Mouse (Mus musculus): ENCODE data around the gene Lrcol1. TPM values are rescaled to one million over a fixed set of nuclear protein-coding genes. Genes with fewer than 3 reads are reported as not detected.

The Lrcol1 gene
- polyA plus RNA-seq, 1 experiment from 2014 or later = not detected

DNA sequence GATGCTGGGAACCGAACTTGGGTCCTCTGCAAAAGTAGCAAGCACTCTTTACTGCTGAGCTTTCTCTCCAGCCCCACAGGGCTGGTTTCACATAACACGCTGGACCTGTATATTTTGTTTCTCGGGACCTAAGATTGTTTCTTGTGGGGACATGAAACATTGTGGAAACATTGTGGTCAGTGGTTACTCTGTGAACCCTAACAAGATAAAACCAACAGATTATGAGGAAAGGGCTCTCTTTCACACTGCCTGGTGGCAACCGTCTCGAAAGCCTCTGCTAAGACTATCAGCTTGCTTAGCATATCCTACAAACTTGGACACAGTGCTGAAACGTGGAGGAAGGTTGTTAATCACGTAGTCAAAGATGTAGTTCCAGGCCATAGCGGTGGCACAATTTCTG, 2.5 kb downstream of the Lrcol1 start:
- 92% methylated on average over 8 of the region's 8 CpGs for WGBS
- Histone ChIP-seq H3K9me3 (ENCODE audit: control insufficient read depth, low read length) (no peaks in the 10 kb centered on the region), H3K4me2 (ENCODE audit: low read length) (no peak overlapping the region), H3K4me3 (replicated peaks; ENCODE audit: low read length) (no peak overlapping the region), H3K9ac (replicated peaks; ENCODE audit: low read depth, low read length) (no peak overlapping the region), H3K4me1 (replicated peaks; ENCODE audit: control insufficient read depth, insufficient read depth, low read length) (peaks cover 5% of the 10 kb centered on the region; the same call in 1 of the 2 replicates), H3K27me3 (replicated peaks; ENCODE audit: control insufficient read depth, insufficient read depth, low read length) (0 out of 2 replicates have a peak, but pooled peaks cover 3% of the 10 kb centered on the region), H3K27ac (ENCODE audit: low read length) (no peak overlapping the region), H3K36me3 (ENCODE audit: control insufficient read depth, insufficient read depth) (no peaks in the 10 kb centered on the region)
- ATAC-seq = no peak

DNA sequence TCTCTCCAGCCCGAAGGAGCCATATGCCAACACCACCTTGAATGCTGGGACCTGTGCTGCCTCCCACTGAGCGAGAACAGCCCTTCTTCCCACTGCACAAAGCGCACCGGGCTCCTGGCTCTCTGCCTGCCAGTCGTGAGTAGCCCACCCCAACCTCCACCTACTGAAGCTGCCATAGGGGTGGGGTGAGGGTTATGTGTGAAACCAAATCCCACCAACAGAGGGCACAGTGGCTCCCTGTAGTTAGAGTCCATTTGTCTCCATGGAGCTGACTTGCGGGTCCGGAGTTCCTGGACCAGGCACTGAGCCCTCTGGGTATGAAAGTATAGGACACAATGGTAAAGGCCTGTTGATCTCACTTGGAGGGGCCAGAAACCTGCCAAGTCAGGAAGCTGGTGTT, 10.2 kb downstream of the Lrcol1 start:
- no peak overlapping the region for H3K4me3 ChIP-seq (replicated peaks; ENCODE audit: low read length)
- H3K27ac ChIP-seq (ENCODE audit: low read length) = no peak overlapping the region
- ATAC-seq = no peak
- 13% methylated on average over 7 of the region's 7 CpGs for WGBS
- H3K36me3 ChIP-seq (ENCODE audit: control insufficient read depth, insufficient read depth) = no peaks in the 10 kb centered on the region
- no peaks in the 10 kb centered on the region for H3K27me3 ChIP-seq (replicated peaks; ENCODE audit: control insufficient read depth, insufficient read depth, low read length)
- peaks cover 4% of the 10 kb centered on the region; the same call in 1 of the 2 replicates for H3K4me1 ChIP-seq (replicated peaks; ENCODE audit: control insufficient read depth, insufficient read depth, low read length)
- H3K4me2 ChIP-seq (ENCODE audit: low read length) = no peak overlapping the region
- H3K9me3 ChIP-seq (ENCODE audit: control insufficient read depth, low read length) = no peaks in the 10 kb centered on the region
- no peak overlapping the region for H3K9ac ChIP-seq (replicated peaks; ENCODE audit: low read depth, low read length)

DNA sequence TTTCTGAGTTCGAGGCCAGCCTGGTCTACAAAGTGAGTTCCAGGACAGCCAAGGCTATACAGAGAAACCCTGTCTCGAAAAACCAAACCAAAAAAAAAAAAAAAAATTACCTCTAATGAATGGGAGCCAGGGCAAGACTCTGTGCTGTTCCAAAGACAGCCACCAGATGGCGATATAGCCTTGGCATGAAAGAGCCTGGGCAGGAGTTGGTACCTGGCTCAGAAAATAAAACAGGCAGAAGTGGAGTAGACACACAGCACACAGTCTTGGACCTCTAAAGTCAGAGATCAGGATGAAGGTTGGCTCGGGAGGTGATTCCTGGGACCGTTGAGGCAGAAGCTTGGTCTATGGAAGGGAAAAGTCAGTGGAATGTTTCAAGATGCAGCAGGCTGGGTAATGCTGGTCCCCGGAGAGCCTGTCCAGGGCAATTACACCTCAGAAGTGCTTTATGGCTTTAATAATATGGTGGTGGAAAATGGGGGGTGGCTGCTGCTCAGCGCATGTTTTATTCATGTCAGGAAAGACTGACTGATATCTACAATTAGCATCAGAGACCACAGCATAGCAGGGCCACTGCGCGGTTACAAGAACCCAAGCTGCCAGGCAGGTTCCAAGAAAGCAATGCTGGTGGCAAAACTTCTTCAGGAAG, 13.1 kb downstream of the Lrcol1 start:
- no peak overlapping the region for H3K9ac ChIP-seq (replicated peaks; ENCODE audit: low read depth, low read length)
- no peak overlapping the region for H3K4me2 ChIP-seq (ENCODE audit: low read length)
- 0 out of 2 replicates have a peak, but pooled peaks cover 2% of the 10 kb centered on the region for H3K36me3 ChIP-seq (ENCODE audit: control insufficient read depth, insufficient read depth)
- no peak overlapping the region for H3K4me3 ChIP-seq (replicated peaks; ENCODE audit: low read length)
- peak; percentile 66 for ATAC-seq
- H3K27me3 ChIP-seq (replicated peaks; ENCODE audit: control insufficient read depth, insufficient read depth, low read length) = no peaks in the 10 kb centered on the region
- no peak overlapping the region for H3K27ac ChIP-seq (ENCODE audit: low read length)
- H3K9me3 ChIP-seq (ENCODE audit: control insufficient read depth, low read length) = no peaks in the 10 kb centered on the region
- 35% methylated on average over 8 of the region's 9 CpGs for WGBS
- H3K4me1 ChIP-seq (replicated peaks; ENCODE audit: control insufficient read depth, insufficient read depth, low read length) = peaks cover 4% of the 10 kb centered on the region; the same call in 1 of the 2 replicates

DNA sequence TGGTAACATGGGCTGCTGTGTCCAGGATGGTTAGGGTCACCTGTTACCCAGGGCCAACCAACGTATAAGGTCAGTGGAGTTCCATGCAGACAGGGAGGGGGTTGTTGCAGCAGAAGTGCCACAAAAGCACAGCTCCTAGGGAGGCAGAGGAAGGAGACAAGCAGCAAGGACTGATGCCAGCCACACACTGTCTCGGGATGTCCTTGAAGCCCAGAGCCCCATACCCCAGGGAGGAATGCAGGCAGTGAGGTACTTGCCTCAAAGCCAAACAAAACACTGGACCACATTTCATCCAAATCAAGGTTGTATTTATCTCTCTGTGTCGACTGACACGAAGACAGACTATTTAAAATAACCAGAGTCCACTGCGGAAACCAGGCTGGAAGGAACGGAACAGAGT, 16.9 kb downstream of the Lrcol1 start:
- Histone ChIP-seq H3K27ac (ENCODE audit: low read length) (no peak overlapping the region), H3K4me1 (replicated peaks; ENCODE audit: control insufficient read depth, insufficient read depth, low read length) (peaks cover 16% of the 10 kb centered on the region), H3K36me3 (ENCODE audit: control insufficient read depth, insufficient read depth) (peaks cover 2% of the 10 kb centered on the region; the same call in 1 of the 2 replicates), H3K9me3 (ENCODE audit: control insufficient read depth, low read length) (no peaks in the 10 kb centered on the region), H3K4me3 (replicated peaks; ENCODE audit: low read length) (no peak overlapping the region), H3K27me3 (replicated peaks; ENCODE audit: control insufficient read depth, insufficient read depth, low read length) (no peaks in the 10 kb centered on the region), H3K9ac (replicated peaks; ENCODE audit: low read depth, low read length) (no peak overlapping the region), H3K4me2 (ENCODE audit: low read length) (no peak overlapping the region)
- ATAC-seq = no peak
- WGBS = 88% methylated on average over 6 of the region's 6 CpGs

DNA sequence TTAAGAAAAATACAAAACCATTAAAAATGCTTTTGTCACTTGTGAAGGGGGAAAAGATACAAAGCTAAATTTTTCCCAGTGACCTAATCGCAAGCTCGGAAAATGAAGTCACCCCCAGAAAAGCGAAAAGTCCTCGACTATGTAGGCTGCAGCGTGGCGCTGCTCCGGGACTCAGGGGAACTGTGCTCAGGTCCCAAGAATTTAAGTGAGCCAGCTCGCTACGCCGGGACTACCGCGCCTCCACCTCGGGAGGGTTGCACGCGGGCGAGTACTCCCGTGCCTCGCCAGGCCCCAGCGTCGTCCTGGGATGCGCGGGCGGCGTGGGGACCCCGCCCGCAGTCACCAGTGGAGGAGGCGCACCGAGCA, 18.3 kb downstream of the Lrcol1 start:
- H3K9ac ChIP-seq (replicated peaks; ENCODE audit: low read depth, low read length) = peak overlapping the region; percentile 44
- no peak overlapping the region for H3K27ac ChIP-seq (ENCODE audit: low read length)
- H3K4me1 ChIP-seq (replicated peaks; ENCODE audit: control insufficient read depth, insufficient read depth, low read length) = peaks cover 13% of the 10 kb centered on the region
- H3K36me3 ChIP-seq (ENCODE audit: control insufficient read depth, insufficient read depth) = peaks cover 5% of the 10 kb centered on the region; the same call in 1 of the 2 replicates
- H3K27me3 ChIP-seq (replicated peaks; ENCODE audit: control insufficient read depth, insufficient read depth, low read length) = no peaks in the 10 kb centered on the region
- ATAC-seq = peak; percentile 59; the same call in 1 of the 2 replicates
- no peaks in the 10 kb centered on the region for H3K9me3 ChIP-seq (ENCODE audit: control insufficient read depth, low read length)
- H3K4me3 ChIP-seq (replicated peaks; ENCODE audit: low read length) = peak overlapping the region; percentile 40
- 3% methylated on average over 25 of the region's 28 CpGs for WGBS
- peak overlapping the region; percentile 62 for H3K4me2 ChIP-seq (ENCODE audit: low read length)

DNA sequence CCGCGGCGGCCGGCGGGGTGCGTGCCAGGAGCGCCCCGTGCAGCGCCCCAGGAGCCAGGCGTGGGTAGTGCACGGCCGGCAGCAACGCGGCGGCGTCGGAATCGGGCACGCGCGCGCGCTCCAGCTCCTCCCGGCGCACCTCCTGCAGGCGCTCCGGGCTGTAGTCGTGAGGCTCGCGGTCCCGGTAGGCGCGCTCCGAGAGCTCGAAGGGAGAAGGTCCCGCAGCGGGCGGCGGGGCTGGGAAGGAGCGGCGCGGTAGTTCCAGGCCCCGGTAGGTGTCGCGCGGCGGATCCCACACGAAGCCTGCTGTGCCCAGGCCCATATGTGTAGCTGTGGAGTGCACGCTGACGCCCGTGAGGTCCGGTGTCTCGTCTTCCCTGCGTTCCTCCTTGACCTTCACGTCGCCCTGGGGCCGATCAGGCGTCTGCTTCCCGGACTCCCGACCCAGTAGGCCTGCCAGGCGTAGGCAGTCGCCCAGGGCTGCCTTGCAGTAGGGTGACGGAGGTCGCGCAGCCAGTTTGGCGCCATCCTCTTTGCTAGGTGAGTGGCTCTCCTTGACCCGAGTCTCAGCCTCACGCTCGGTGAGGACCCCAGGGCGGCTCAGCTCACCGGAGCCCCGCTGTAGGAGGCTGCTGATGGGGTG, 18.8 kb downstream of the Lrcol1 start:
- 5% methylated on average over 71 of the region's 72 CpGs for WGBS
- Histone ChIP-seq H3K4me1 (replicated peaks; ENCODE audit: control insufficient read depth, insufficient read depth, low read length) (peaks cover 12% of the 10 kb centered on the region), H3K27me3 (replicated peaks; ENCODE audit: control insufficient read depth, insufficient read depth, low read length) (no peaks in the 10 kb centered on the region), H3K27ac (ENCODE audit: low read length) (no peak overlapping the region), H3K36me3 (ENCODE audit: control insufficient read depth, insufficient read depth) (peaks cover 8% of the 10 kb centered on the region; the same call in 1 of the 2 replicates), H3K4me3 (replicated peaks; ENCODE audit: low read length) (peak overlapping the region; percentile 40), H3K9ac (replicated peaks; ENCODE audit: low read depth, low read length) (peak overlapping the region; percentile 44), H3K4me2 (ENCODE audit: low read length) (peak overlapping the region; percentile 62), H3K9me3 (ENCODE audit: control insufficient read depth, low read length) (no peaks in the 10 kb centered on the region)
- peak; percentile 89 for ATAC-seq

DNA sequence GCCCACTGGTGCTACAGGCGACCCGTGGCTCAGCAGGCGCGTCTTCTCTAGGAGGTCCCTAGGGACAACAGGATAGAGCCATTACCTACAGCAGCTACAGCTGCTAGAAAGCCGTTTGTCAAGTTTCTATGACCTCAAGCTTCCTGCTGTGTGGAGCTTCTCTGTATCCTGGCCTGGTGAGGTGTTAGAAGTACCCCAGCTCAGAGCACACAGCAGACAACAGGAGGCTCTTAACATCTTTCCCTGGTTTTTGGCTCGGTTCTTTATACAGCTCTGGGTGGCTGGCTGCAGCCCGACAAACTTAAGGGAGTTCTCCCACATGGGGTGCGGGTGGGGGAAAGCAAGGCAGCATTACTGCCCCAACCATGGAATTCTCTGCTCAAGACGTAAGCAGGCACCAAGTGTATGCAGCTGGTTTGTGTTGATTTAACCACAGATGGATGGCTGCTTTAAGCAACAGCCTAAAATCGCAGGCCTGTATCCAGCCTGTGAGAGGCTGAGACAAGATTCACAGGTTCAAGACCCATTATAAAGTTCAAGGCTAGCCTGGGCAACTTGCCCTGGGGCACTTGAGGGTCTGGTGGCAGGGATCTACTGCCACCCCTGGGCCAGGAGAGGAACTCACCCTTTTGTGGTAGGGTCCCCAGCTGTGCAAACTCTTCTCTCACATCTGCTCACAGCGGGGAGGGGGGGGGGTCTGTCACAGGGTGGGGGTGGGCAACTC, 19.5 kb downstream of the Lrcol1 start:
- Histone ChIP-seq H3K36me3 (ENCODE audit: control insufficient read depth, insufficient read depth) (peaks cover 8% of the 10 kb centered on the region; the same call in 1 of the 2 replicates), H3K4me2 (ENCODE audit: low read length) (peak overlapping the region; percentile 62), H3K4me1 (replicated peaks; ENCODE audit: control insufficient read depth, insufficient read depth, low read length) (peaks cover 12% of the 10 kb centered on the region), H3K4me3 (replicated peaks; ENCODE audit: low read length) (peak overlapping the region; percentile 40; the same call in 1 of the 2 replicates), H3K27ac (ENCODE audit: low read length) (no peak overlapping the region), H3K9ac (replicated peaks; ENCODE audit: low read depth, low read length) (no peak overlapping the region; the same call in 1 of the 2 replicates), H3K9me3 (ENCODE audit: control insufficient read depth, low read length) (no peaks in the 10 kb centered on the region), H3K27me3 (replicated peaks; ENCODE audit: control insufficient read depth, insufficient read depth, low read length) (no peaks in the 10 kb centered on the region)
- 46% methylated on average over 11 of the region's 11 CpGs for WGBS
- ATAC-seq = 0 out of 2 replicates have a peak, but pooled peaks have one; percentile 19

DNA sequence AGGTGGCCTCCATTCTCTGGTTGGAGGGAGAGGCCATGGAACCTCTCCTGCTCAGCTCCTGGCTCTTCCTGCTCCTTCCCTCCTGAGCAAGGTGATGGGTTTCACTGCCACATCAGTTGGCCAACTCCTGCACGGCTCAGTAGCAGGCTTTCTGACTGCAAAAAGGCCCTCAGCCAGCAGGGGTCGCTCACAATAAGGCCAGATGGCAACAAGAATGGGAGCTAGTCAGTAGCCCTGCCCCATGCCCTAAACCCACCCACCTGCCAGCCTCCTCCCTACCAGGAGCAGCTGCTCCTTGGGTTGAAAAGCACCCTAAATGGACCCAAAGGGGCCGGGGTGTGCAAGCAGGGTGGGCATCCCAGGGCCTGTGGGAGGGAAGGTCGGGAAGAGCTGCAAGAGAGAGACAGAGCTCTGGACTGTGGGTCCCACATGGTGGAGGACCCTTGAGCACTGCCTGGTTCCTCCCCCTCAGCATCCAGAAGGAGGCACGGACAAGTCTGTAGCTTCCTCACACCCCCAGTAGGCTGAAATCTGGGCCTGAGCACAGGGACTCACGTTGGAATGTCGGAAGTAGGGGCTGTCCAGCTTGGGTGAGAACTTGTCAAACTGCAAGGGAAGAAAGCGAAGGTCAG, 32.4 kb downstream of the Lrcol1 start:
- Histone ChIP-seq H3K9ac (replicated peaks; ENCODE audit: low read depth, low read length) (no peak overlapping the region), H3K4me2 (ENCODE audit: low read length) (no peak overlapping the region), H3K27me3 (replicated peaks; ENCODE audit: control insufficient read depth, insufficient read depth, low read length) (no peaks in the 10 kb centered on the region), H3K9me3 (ENCODE audit: control insufficient read depth, low read length) (no peaks in the 10 kb centered on the region), H3K27ac (ENCODE audit: low read length) (no peak overlapping the region), H3K4me3 (replicated peaks; ENCODE audit: low read length) (no peak overlapping the region), H3K4me1 (replicated peaks; ENCODE audit: control insufficient read depth, insufficient read depth, low read length) (peaks cover 4% of the 10 kb centered on the region; the same call in 1 of the 2 replicates), H3K36me3 (ENCODE audit: control insufficient read depth, insufficient read depth) (peaks cover 48% of the 10 kb centered on the region)
- ATAC-seq = peak; percentile 65
- 46% methylated on average over 8 of the region's 8 CpGs for WGBS

DNA sequence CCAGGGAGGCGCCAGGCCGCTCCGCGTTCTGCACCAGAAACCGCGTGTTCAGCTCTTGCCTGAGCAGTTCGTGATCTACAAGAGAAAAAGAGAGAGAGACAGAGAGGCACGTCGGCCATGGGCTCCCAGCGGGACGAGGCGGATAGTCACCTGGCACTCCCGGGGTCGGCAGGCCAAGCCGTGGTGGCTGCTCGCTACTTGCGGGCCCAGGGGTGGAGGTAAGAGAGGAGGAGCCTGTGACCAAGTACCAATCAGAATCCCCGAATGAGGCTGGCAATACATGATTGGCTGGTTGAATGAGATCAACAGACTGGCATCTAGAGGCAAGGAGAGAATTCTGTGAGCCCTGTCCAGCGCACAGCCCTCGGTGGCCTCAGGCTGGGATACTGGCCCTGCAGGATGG, 33.7 kb downstream of the Lrcol1 start:
- ATAC-seq = no peak
- 36% methylated on average over 20 of the region's 20 CpGs for WGBS
- Histone ChIP-seq H3K4me2 (ENCODE audit: low read length) (no peak overlapping the region), H3K9me3 (ENCODE audit: control insufficient read depth, low read length) (no peaks in the 10 kb centered on the region), H3K27ac (ENCODE audit: low read length) (no peak overlapping the region), H3K4me3 (replicated peaks; ENCODE audit: low read length) (no peak overlapping the region), H3K9ac (replicated peaks; ENCODE audit: low read depth, low read length) (no peak overlapping the region), H3K27me3 (replicated peaks; ENCODE audit: control insufficient read depth, insufficient read depth, low read length) (no peaks in the 10 kb centered on the region), H3K4me1 (replicated peaks; ENCODE audit: control insufficient read depth, insufficient read depth, low read length) (peaks cover 4% of the 10 kb centered on the region; the same call in 1 of the 2 replicates), H3K36me3 (ENCODE audit: control insufficient read depth, insufficient read depth) (peaks cover 46% of the 10 kb centered on the region)
